Mouse (Mus musculus): ENCODE data around the gene Zmynd10. TPM values are rescaled to one million over a fixed set of nuclear protein-coding genes. Genes with fewer than 3 reads are reported as not detected.

Gene Zmynd10
- polyA plus RNA-seq, 1 experiment from 2014 or later, result not detected

DNA sequence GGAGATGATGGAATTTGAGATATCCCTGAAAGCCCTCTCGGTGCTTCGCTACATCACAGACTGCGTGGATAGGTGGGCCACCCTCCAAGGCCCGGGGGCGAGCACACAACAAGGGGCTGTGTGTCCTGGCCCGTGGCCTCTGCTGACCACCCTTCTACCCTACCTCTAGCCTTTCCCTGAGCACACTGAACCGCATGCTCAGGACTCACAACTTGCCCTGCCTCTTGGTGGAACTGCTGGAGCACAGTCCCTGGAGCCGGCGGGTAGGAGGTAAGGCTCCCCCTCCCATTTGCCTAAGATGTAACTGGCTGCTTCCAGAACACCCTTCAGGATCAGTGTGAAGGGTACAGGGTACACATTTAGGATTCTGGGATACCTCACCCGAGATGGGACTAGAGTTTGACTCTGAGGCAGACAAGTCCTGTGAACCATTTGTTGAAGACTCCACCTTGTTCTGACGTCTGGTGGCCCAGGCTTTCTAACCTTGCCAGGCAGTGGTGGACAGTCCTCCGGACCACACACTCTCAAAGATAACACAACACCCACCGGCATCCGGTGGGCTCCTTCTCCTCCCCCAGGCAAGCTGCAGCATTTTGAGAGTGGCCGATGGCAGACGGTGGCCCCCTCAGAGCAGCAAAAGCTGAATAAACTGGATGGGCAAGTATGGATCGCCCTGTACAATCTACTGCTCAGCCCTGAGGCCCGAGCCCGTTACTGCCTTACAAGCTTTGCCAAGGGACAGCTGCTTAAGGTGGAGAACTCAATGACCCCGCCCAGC is 2.4 kb downstream of the Zmynd10 start:
- Histone ChIP-seq H3K27ac (no peak overlapping the region), H3K4me1 (replicated peaks) (peaks cover 66% of the 10 kb centered on the region), H3K27me3 (peaks cover 44% of the 10 kb centered on the region), H3K9ac (no peak overlapping the region), H3K4me2 (no peak overlapping the region), H3K36me3 (peaks cover 7% of the 10 kb centered on the region), H3K4me3 (replicated peaks) (no peak overlapping the region), H3K9me3 (replicated peaks) (no peaks in the 10 kb centered on the region)
- WGBS (ENCODE audit: insufficient replicate concordance), result 78% methylated on average over 20 of the region's 20 CpGs
- no peak for ATAC-seq (ENCODE audit: low read depth)
- DNase-seq, result no peak

DNA sequence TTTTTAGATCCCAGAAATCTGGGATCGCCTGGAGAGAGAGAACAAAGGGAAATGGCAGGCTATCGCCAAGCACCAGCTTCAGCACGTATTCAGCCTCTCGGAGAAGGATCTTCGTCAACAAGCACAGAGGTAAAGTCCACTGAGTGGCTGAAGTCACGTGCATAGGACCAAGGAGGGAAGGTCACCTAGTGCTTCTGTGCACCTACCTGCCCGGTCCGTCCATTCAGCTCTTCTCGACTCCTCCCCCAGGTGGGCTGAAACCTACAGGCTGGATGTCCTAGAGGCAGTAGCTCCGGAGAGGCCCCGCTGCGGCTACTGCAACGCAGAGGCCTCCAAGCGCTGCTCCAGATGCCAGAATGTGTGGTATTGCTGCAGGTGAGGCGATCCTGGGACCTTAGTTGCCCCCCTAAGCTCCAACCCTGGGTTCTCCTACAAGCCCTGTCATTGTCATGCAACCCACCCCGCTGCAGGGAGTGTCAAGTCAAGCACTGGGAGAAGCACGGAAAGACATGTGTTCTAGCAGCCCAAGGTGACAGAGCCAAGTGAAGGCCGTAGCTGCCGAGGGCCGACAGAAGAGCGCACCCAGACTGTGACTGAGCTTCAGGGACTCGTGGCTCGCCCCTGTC is 3.5 kb downstream of the Zmynd10 start:
- no peak for DNase-seq
- no peak overlapping the region for H3K27ac ChIP-seq

DNA sequence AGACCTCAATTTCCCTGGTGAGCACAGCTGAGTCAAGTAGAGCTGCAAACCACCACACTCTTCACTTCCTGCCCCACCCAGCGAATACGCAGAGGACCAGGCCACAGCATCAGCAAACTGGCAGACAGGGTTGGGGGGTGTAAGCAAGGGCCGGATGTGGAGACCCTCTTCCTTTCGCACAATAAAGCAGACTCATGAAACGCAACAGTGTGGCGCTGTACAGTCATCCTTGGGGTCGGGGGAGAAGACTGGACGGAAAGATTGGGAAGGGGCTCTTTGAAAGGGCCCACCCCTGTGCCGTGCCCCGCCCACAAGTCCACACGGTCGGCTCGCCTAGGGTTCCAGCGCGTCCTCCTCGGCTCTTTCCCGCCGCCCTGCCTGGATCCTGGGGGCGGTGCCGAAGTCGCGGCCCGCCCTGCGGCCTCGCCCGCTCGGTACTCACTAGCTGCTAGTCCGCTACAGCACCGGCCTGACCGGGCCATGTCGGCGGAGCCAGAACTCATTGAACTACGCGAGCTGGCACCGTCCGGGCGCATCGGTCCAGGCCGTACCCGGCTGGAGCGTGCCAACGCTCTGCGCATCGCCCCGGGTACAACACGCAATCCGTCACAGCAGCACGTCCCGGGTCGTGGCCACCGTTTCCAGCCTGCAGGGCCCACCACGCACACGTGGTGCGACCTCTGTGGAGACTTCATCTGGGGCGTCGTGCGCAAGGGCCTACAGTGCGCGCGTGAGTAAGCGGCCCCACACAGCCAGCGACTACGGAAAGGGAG is 4.2 kb downstream of the Zmynd10 start, which contains the start of gene Rassf1:
TSS of gene Rassf1 (plus strand) at position 439 of the 773 bp plus-strand sequence.
- Histone ChIP-seq H3K4me1 (replicated peaks) (peaks cover 70% of the 10 kb centered on the region), H3K4me2 (peak within 1 kb of the TSS; percentile 96), H3K27ac (peak within 1 kb of the TSS; percentile 58), H3K9ac (peak within 1 kb of the TSS; percentile 76), H3K27me3 (peaks cover 44% of the 10 kb centered on the region), H3K4me3 (replicated peaks) (peak within 1 kb of the TSS; percentile 61), H3K36me3 (peaks cover under 1% of the 10 kb centered on the region; the same call in 1 of the 2 replicates), H3K9me3 (replicated peaks) (no peaks in the 10 kb centered on the region)
- 2% methylated on average over 63 of the region's 63 CpGs for WGBS (ENCODE audit: insufficient replicate concordance)
- ATAC-seq (ENCODE audit: low read depth) (peak; percentile 43), DNase-seq (peak; percentile 71)

More for the DNA sequence above, 3.5 kb downstream of the Zmynd10 start:
- ATAC-seq (ENCODE audit: low read depth), result no peak
- H3K4me3 ChIP-seq (replicated peaks), result peak overlapping the region; percentile 61
- no peaks in the 10 kb centered on the region for H3K9me3 ChIP-seq (replicated peaks)
- H3K36me3 ChIP-seq, result no peaks in the 10 kb centered on the region
- 36% methylated on average over 23 of the region's 23 CpGs for WGBS (ENCODE audit: insufficient replicate concordance)
- peak overlapping the region; percentile 76 for H3K9ac ChIP-seq
- peaks cover 44% of the 10 kb centered on the region for H3K27me3 ChIP-seq
- peaks cover 69% of the 10 kb centered on the region for H3K4me1 ChIP-seq (replicated peaks)
- H3K4me2 ChIP-seq, result peak overlapping the region; percentile 96

DNA sequence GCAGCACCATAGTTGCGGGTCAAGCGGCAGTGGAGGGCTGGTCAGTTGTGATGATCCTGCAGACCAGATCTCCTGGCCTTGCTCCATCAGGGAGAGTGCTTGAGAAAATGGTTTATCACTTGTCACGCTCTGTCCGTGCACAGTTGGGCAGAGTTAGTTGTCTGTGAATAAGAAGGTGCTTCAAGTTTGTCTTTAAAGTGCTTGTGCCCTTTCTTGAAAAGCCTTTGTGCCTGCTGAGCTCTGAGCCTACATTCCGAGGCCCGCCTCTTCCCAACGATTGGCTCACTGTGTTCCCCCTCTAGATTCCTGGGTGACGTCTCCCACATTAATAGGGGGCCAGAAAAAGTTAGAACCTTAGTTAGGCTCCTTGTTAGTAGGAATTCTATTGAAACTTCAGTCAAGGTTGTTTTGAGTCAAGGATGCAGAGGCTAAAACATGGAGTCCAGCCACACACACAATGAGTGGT is 4.8 kb downstream of the Zmynd10 start:
- H3K36me3 ChIP-seq, result peaks cover 7% of the 10 kb centered on the region
- no peak for DNase-seq
- H3K9ac ChIP-seq, result peak overlapping the region; percentile 76
- peaks cover 70% of the 10 kb centered on the region for H3K4me1 ChIP-seq (replicated peaks)
- WGBS (ENCODE audit: insufficient replicate concordance), result 28% methylated on average over 8 of the region's 8 CpGs
- no peaks in the 10 kb centered on the region for H3K9me3 ChIP-seq (replicated peaks)
- ATAC-seq (ENCODE audit: low read depth), result no peak
- H3K4me3 ChIP-seq (replicated peaks), result peak overlapping the region; percentile 61
- peak overlapping the region; percentile 96 for H3K4me2 ChIP-seq
- peaks cover 44% of the 10 kb centered on the region for H3K27me3 ChIP-seq
- H3K27ac ChIP-seq, result peak overlapping the region; percentile 58; the same call in 1 of the 2 replicates

DNA sequence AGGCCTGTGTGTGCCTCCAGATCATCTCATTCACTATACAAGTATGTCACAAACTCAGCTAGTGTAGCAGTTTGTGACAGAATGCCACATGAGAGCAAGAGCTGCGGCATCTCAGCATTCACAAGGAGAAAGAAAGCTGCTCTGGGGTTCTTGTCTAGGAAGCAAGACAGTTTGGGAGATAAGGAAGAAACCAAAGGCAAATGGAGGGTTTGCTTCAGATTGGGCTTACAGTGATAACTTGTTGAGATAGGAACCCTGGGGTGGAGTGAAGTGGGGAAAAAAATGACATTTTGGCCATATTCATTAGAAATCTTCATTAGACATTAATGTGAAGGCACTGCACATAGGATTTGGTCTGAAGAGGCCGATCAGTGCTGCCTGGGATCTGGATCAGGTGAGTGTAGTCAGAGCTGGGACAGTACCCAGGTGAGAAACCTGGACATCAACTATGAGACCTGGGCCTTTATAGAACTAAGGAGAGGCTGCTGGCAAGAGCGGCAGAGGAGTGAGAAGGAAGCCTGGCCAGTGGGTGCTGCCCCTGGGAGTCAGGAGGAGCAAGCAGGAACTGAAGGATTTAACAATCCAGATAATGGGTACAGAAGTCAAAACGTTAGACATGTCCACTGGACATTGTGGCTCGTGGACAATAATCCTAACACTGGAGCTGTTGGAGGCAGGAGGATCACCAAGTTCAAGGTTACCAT is 5.7 kb downstream of the Zmynd10 start:
- H3K27me3 ChIP-seq, result peaks cover 44% of the 10 kb centered on the region
- peak overlapping the region; percentile 84; the same call in 1 of the 2 replicates for H3K4me3 ChIP-seq (replicated peaks)
- no peaks in the 10 kb centered on the region for H3K9me3 ChIP-seq (replicated peaks)
- no peak for ATAC-seq (ENCODE audit: low read depth)
- no peak for DNase-seq
- 53% methylated on average over 5 of the region's 5 CpGs for WGBS (ENCODE audit: insufficient replicate concordance)
- H3K4me1 ChIP-seq (replicated peaks), result peaks cover 69% of the 10 kb centered on the region
- peaks cover 16% of the 10 kb centered on the region for H3K36me3 ChIP-seq
- H3K9ac ChIP-seq, result peak overlapping the region; percentile 97; the same call in 1 of the 2 replicates
- H3K4me2 ChIP-seq, result peak overlapping the region; percentile 96
- no peak overlapping the region for H3K27ac ChIP-seq

DNA sequence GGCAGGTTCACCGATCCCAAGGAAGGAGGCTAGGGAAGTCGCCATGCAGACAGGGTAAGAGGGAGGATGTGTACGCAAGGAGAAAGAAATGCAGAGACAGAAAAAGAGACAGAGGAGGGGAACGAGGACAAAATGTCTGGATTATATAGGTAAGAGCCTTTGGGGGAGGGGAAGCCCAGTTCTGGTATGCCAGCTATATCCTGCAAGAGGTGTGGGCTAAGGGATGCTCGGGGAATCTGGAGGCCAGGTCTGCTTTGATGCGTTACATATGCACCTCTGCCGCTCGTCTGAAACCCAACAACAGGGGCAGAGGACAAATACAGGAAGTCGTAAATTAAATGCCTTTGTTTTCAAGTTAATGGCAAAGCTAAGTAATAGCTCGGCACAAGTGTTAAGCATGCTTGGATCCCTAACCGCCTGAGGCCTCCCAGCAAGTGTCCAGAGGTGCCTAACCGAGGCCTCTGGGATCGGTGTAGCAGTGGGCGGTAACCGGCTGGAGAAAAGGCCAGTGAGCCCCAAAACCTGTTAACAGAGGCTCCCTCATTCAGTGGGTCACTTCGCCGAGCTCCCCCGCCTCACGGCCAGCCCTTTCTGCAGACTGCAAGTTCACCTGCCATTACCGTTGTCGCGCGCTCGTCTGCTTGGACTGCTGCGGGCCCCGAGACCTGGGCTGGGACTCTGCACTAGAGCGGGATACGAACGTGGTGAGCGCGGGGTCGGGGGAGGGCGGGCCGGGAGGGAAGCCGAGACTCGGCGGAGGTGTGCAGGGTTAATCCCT is 6.6 kb downstream of the Zmynd10 start:
- WGBS (ENCODE audit: insufficient replicate concordance), result 5% methylated on average over 37 of the region's 37 CpGs
- DNase-seq (peak; percentile 38), ATAC-seq (ENCODE audit: low read depth) (peak; percentile 41)
- Histone ChIP-seq H3K4me1 (replicated peaks) (peaks cover 67% of the 10 kb centered on the region), H3K4me2 (peak overlapping the region; percentile 96), H3K9ac (peak overlapping the region; percentile 97), H3K4me3 (replicated peaks) (peak overlapping the region; percentile 84), H3K27me3 (peaks cover 38% of the 10 kb centered on the region), H3K9me3 (replicated peaks) (no peaks in the 10 kb centered on the region), H3K36me3 (peaks cover 25% of the 10 kb centered on the region), H3K27ac (peak overlapping the region; percentile 95)

DNA sequence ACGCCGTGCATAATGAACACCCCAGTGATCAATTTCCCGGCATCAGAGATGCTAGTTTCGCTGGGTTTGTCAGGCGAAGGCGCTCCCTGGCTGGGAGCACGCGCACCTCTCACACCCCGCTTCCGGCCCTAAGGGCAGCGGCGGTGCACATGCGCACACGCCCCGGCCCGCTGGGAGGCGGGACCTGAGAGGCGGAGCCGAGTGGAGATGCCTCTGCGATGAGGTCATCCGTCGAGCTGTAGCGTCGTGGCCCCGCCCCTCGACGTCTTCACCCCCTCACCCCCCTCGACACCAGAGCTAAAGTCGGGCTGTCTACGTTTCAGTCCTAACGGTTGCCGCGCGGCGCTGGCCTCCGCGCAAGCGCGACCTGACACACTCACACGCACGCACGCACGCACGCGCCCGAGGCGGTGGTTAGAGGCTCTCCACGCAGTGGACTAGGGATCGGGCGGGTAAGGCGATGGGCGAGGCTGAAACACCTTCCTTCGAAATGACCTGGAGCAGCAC is 7.3 kb downstream of the Zmynd10 start:
- peak; percentile 89 for ATAC-seq (ENCODE audit: low read depth)
- H3K4me2 ChIP-seq, result peak overlapping the region; percentile 96
- peak overlapping the region; percentile 84 for H3K4me3 ChIP-seq (replicated peaks)
- peaks cover 32% of the 10 kb centered on the region for H3K27me3 ChIP-seq
- H3K4me1 ChIP-seq (replicated peaks), result peaks cover 67% of the 10 kb centered on the region
- WGBS (ENCODE audit: insufficient replicate concordance), result under 1% methylated on average over 53 of the region's 53 CpGs
- peak overlapping the region; percentile 95 for H3K27ac ChIP-seq
- no peaks in the 10 kb centered on the region for H3K9me3 ChIP-seq (replicated peaks)
- peak; percentile 95 for DNase-seq
- H3K36me3 ChIP-seq, result peaks cover 31% of the 10 kb centered on the region
- H3K9ac ChIP-seq, result peak overlapping the region; percentile 97

DNA sequence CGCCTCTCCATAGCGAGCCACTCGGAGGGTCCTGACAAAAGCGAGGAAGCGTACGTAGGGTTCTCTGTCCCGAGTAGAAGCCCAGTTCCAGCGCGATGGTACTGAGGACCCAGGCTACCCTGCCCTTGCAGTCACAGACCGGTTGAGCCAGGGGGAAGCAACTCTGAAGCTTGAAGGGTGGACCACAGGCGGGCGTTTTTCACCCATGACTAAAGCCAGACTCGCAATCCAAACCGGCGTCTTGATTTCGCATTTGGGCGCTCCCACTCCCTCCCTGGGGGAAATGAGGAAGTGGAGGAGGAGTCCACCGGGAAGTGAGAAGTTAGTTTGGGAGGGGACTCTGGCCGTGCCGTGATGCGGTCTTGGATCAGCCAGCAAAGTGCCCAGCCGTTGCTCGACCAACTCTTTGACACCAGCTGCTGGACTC is 7.9 kb downstream of the Zmynd10 start:
- Histone ChIP-seq H3K36me3 (peaks cover 38% of the 10 kb centered on the region), H3K27me3 (peaks cover 25% of the 10 kb centered on the region), H3K4me2 (peak overlapping the region; percentile 96), H3K9me3 (replicated peaks) (no peaks in the 10 kb centered on the region), H3K9ac (peak overlapping the region; percentile 97), H3K27ac (peak overlapping the region; percentile 95), H3K4me1 (replicated peaks) (peaks cover 67% of the 10 kb centered on the region), H3K4me3 (replicated peaks) (peak overlapping the region; percentile 84)
- no peak for DNase-seq
- WGBS (ENCODE audit: insufficient replicate concordance), result under 1% methylated on average over 22 of the region's 23 CpGs
- ATAC-seq (ENCODE audit: low read depth), result peak; percentile 6

DNA sequence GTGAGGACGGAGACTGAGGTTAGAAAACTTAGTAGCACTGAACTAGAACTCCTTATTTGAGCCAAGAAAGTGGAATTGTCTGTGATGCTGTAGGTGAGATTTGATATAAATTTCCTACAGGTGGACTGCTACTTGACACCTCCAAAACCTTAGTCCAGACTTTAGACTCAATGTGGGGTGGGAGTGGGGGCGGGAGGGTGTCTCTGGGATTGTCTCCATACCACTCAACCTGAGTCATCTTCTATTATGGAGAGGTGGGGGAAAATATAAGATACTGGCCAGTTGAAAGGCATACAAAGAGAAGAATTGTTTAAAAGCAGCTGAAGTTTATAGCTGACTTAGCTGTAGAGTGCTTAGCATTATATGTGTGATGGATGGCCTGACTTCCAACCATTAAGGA is 8.6 kb downstream of the Zmynd10 start:
- no peak for DNase-seq
- Histone ChIP-seq H3K4me2 (peak overlapping the region; percentile 96), H3K27ac (peak overlapping the region; percentile 95), H3K9ac (peak overlapping the region; percentile 97), H3K9me3 (replicated peaks) (no peaks in the 10 kb centered on the region), H3K36me3 (peaks cover 43% of the 10 kb centered on the region), H3K4me1 (replicated peaks) (peaks cover 60% of the 10 kb centered on the region), H3K27me3 (peaks cover 18% of the 10 kb centered on the region), H3K4me3 (replicated peaks) (peak overlapping the region; percentile 84)
- 40% methylated on average over 2 of the region's 2 CpGs for WGBS (ENCODE audit: insufficient replicate concordance)
- ATAC-seq (ENCODE audit: low read depth), result no peak

DNA sequence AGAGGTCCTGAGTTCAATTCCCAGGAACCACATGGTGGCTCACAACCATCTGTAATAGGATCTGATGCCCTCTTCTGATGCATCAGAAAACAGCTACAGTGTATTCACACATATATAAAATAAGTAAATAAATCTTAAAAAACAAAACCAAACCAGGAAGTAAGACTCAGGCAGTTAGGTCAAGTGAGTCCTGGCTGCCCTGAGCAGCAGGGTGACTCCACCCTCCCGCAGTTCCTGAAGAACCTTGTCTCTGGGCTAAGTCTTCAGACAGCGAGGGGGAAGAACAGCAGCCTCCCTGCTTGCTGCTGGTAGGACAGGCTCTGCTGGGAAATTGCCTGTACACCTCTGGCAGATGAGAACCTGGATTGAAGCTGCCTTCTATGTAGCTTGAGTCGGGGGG is 9.2 kb downstream of the Zmynd10 start:
- H3K27me3 ChIP-seq, result peaks cover 12% of the 10 kb centered on the region
- 38% methylated on average over 3 of the region's 3 CpGs for WGBS (ENCODE audit: insufficient replicate concordance)

More for the DNA sequence above, 9.2 kb downstream of the Zmynd10 start:
- no peak for ATAC-seq (ENCODE audit: low read depth)
- Histone ChIP-seq H3K36me3 (peaks cover 50% of the 10 kb centered on the region), H3K9me3 (replicated peaks) (no peaks in the 10 kb centered on the region), H3K9ac (peak overlapping the region; percentile 97), H3K4me1 (replicated peaks) (peaks cover 56% of the 10 kb centered on the region), H3K27ac (peak overlapping the region; percentile 95), H3K4me2 (peak overlapping the region; percentile 96), H3K4me3 (replicated peaks) (peak overlapping the region; percentile 84)
- no peak for DNase-seq

Data from liver, embryonic 13.5 days (tissue).